Mouse (Mus musculus): ENCODE measurements around the gene Sh3rf1. TPM values are rescaled to one million over a fixed set of nuclear protein-coding genes. Genes with fewer than 3 reads are reported as not detected.
A peak's percentile ranks its signal among the peaks of the same experiment; 100 is the strongest.

The Sh3rf1 gene
- polyA plus RNA-seq, 1 experiment from 2014 or later: 11.4 TPM

DNA sequence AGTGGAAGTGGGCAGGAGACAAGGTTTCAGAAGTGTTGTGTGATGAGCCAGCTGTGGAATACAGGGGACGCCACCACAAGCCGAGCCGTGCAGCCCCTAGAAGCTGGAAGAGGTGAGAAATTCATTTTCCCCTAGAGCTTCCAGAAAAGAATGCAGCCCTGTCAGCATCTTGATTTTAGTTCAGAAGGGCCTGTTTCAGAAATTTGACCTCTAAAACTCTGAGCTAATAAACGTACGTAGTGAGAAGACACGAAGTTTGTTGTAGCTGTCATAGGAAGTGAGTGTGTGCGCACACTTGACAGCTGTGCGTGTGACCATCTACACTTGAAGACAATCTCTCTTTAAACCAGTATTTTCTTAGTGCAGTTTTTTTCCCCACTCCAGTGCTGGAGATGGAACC lies 44.0 kb downstream of the Sh3rf1 start:
- no peak for ATAC-seq (ENCODE audit: insufficient number of reproducible peaks, low FRiP score, low TSS enrichment, low read depth)
- H3K27ac ChIP-seq: peak overlapping the region; percentile 7
- WGBS: 40% methylated on average over 8 of the region's 8 CpGs

DNA sequence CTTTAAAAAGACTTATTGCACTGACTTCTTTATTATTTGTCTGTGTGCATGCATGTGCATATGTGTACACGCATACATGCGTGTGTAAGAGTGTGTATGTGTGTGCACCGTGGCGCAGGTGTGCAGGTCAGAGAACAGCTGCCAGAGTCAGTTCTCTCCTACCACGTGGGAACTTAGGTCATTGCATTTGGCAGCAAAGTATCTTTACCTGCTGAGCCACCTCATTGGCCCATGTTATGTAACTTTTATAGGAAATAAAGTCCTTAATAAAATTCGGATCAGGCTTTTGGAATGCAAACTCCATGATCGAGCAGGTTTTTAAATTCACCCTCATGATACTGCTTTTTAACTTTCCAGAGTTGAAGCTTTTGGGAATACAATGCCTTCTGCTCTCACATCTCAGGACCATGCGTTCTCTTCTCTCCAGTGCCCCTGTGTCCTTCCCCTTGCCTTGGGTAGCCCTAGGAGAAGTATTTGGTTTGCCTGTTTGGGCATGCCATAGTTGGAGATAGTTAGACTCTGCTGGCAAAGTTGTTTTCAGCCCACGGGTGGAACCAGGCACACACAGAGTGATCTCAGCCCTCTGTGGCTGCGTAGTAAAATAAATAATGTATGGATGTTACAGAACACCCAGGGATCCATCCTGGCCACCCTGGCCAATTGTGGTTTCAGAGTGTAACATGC lies 44.7 kb downstream of the Sh3rf1 start:
- no peak overlapping the region; the same call in 1 of the 2 replicates for H3K27ac ChIP-seq
- no peaks in the 10 kb centered on the region for H3K36me3 ChIP-seq
- H3K4me1 ChIP-seq: peaks cover 30% of the 10 kb centered on the region
- no peak for ATAC-seq (ENCODE audit: insufficient number of reproducible peaks, low FRiP score, low TSS enrichment, low read depth)
- WGBS: 39% methylated on average over 10 of the region's 10 CpGs
- H3K27me3 ChIP-seq: no peaks in the 10 kb centered on the region
- H3K9ac ChIP-seq: no peak overlapping the region
- no peak overlapping the region for H3K4me3 ChIP-seq
- H3K4me2 ChIP-seq: no peak overlapping the region
- no peaks in the 10 kb centered on the region for H3K9me3 ChIP-seq

More for the DNA sequence above, 44.0 kb downstream of the Sh3rf1 start:
- H3K9me3 ChIP-seq: no peaks in the 10 kb centered on the region
- H3K36me3 ChIP-seq: no peaks in the 10 kb centered on the region
- H3K9ac ChIP-seq: no peak overlapping the region
- peaks cover 24% of the 10 kb centered on the region for H3K4me1 ChIP-seq
- H3K4me3 ChIP-seq: no peak overlapping the region
- H3K4me2 ChIP-seq: no peak overlapping the region
- H3K27me3 ChIP-seq: no peaks in the 10 kb centered on the region

DNA sequence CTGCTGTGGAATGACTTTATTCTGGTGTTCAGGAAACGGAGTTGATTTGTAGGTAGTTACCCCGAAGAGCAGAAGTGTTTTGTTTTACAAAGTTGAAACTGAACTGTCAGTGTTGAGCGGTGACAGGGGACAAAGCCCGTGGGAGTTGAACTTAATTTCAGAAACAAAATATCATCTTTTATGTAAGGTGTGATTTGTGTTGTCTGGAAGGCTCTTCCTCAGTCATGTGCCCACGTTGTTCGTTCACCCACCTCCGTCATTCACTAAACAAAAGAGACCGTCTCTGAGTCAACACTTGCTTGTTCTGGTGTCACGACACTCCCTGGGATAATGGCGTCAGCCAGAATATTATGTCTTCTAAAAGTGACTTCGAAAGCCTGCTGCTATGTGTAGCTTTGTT lies 46.3 kb downstream of the Sh3rf1 start:
- no peak overlapping the region for H3K4me3 ChIP-seq
- no peak overlapping the region for H3K27ac ChIP-seq
- no peak overlapping the region for H3K9ac ChIP-seq
- peaks cover 44% of the 10 kb centered on the region for H3K4me1 ChIP-seq
- ATAC-seq (ENCODE audit: insufficient number of reproducible peaks, low FRiP score, low TSS enrichment, low read depth): no peak
- no peaks in the 10 kb centered on the region for H3K27me3 ChIP-seq
- no peaks in the 10 kb centered on the region for H3K9me3 ChIP-seq
- no peak overlapping the region for H3K4me2 ChIP-seq
- H3K36me3 ChIP-seq: no peaks in the 10 kb centered on the region
- WGBS: 84% methylated on average over 11 of the region's 11 CpGs

DNA sequence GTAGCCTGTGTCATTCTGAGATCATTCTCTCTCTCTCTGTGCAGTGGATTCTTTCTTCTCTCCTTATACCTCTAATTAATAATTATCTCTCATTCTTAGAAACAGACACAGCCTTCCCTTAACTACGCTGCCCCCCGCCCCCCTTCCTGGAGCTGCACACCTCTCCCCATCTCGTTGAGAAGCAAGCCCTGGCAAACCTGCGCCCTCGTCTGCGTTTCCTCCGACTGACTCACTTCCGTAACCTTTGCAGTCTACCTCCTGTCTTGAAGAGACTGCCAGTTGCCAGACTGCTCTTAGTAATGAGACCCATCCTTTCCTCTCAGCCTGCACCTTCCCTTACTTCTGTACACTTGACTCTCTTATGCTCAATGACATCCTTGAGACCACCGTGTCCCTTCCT lies 46.9 kb downstream of the Sh3rf1 start:
- no peak overlapping the region for H3K4me2 ChIP-seq
- H3K9ac ChIP-seq: no peak overlapping the region
- H3K4me3 ChIP-seq: no peak overlapping the region
- ATAC-seq (ENCODE audit: insufficient number of reproducible peaks, low FRiP score, low TSS enrichment, low read depth): no peak
- H3K36me3 ChIP-seq: no peaks in the 10 kb centered on the region
- peaks cover 47% of the 10 kb centered on the region for H3K4me1 ChIP-seq
- 72% methylated on average over 9 of the region's 9 CpGs for WGBS
- H3K27me3 ChIP-seq: no peaks in the 10 kb centered on the region
- no peak overlapping the region for H3K27ac ChIP-seq
- H3K9me3 ChIP-seq: no peaks in the 10 kb centered on the region

DNA sequence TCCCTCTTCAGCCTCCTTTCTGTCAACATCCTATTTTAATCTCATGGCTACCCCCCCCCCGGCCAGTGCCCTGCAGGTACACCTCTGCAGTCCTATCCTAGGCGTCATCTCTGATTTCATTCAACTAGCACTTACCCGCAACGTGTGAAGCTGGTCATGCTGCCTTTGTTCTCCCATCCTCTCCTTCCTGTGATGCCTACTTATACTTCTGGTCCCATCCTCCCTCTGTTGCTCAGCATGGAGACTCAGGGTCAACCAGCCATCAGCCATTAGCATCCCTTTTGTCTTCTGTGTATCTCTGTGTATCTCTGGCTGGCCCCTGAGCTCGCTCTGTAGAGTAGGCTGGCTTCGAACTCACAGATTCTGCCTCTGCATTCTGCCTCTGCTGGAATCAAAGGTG lies 47.3 kb downstream of the Sh3rf1 start:
- no peak for ATAC-seq (ENCODE audit: insufficient number of reproducible peaks, low FRiP score, low TSS enrichment, low read depth)
- H3K36me3 ChIP-seq: no peaks in the 10 kb centered on the region
- no peaks in the 10 kb centered on the region for H3K27me3 ChIP-seq
- H3K4me3 ChIP-seq: no peak overlapping the region
- no peak overlapping the region for H3K4me2 ChIP-seq
- 67% methylated on average over 3 of the region's 6 CpGs for WGBS
- H3K9ac ChIP-seq: no peak overlapping the region
- H3K9me3 ChIP-seq: no peaks in the 10 kb centered on the region
- H3K27ac ChIP-seq: no peak overlapping the region
- peaks cover 49% of the 10 kb centered on the region for H3K4me1 ChIP-seq

DNA sequence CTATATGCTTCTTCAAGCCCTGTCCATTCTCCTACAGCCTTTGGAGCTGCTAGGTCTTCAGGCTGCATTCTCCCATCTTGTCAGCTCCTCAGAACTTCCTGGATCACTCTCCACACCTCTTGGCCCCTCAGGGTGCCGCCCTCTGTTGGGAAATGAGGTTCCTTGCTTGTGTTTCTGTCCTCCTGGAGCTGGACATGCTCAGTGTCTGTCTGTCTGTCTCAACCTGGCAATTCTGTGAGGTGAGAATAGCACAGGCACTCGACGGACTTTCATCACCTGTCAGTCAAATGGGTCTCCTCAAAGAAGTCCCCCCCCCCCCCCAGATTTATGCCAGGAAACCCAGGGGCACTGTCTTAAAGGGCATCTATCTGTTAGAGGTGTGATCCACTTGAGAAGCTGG lies 49.2 kb downstream of the Sh3rf1 start:
- no peak overlapping the region for H3K4me2 ChIP-seq
- H3K4me1 ChIP-seq: peaks cover 53% of the 10 kb centered on the region
- no peaks in the 10 kb centered on the region for H3K27me3 ChIP-seq
- no peaks in the 10 kb centered on the region for H3K36me3 ChIP-seq
- no peak for ATAC-seq (ENCODE audit: insufficient number of reproducible peaks, low FRiP score, low TSS enrichment, low read depth)
- no peaks in the 10 kb centered on the region for H3K9me3 ChIP-seq
- no peak overlapping the region for H3K9ac ChIP-seq
- WGBS: 55% methylated on average over 3 of the region's 3 CpGs
- no peak overlapping the region for H3K27ac ChIP-seq
- no peak overlapping the region for H3K4me3 ChIP-seq

DNA sequence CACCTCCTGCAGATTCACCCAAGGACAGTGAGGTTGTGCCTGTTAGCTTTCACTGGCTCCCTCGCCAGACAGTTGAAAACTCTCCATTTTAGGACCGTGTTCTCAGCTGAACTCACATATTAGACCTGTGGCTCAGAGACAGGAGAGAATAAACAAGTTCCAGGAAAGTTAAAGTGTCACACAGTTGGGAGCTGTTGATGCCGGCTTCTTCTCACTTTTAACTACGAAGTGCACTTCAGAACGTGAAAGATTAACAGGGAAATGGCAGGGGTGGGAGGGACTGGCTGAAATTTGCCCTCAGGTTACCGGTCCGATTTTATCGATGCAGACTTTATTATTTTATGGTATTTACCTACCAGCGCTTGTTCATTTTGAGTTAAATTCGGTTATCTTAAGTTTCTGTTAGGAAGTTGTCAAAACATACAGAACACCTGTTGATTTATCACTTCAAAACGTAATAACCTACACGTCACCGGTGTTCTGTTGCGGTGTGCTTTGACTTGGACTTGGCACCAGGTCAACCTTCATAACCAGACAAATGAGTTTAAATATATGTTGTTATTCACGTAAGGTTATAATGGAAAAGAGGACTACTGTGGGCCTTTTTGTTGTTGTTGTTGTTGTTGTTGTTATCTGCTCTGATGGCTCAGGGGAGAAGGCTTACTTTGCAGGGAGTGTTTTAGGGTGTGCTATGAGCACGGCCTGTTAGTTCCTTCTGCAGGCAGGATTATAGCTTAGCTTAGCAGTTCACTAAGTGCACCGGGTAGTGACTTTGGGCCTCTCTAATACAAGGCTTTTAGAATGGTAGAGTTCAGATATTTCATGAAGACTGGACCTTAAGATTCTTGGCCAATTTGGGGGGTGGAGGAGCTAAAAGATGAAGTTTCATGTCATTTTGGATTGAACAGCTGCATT lies 49.9 kb downstream of the Sh3rf1 start:
- no peak overlapping the region for H3K4me3 ChIP-seq
- no peak for ATAC-seq (ENCODE audit: insufficient number of reproducible peaks, low FRiP score, low TSS enrichment, low read depth)
- no peaks in the 10 kb centered on the region for H3K36me3 ChIP-seq
- H3K4me1 ChIP-seq: peaks cover 46% of the 10 kb centered on the region
- 47% methylated on average over 17 of the region's 17 CpGs for WGBS
- H3K27me3 ChIP-seq: no peaks in the 10 kb centered on the region
- H3K9ac ChIP-seq: no peak overlapping the region
- no peak overlapping the region for H3K4me2 ChIP-seq
- peak overlapping the region; percentile 73; the same call in 1 of the 2 replicates for H3K27ac ChIP-seq
- no peaks in the 10 kb centered on the region for H3K9me3 ChIP-seq

DNA sequence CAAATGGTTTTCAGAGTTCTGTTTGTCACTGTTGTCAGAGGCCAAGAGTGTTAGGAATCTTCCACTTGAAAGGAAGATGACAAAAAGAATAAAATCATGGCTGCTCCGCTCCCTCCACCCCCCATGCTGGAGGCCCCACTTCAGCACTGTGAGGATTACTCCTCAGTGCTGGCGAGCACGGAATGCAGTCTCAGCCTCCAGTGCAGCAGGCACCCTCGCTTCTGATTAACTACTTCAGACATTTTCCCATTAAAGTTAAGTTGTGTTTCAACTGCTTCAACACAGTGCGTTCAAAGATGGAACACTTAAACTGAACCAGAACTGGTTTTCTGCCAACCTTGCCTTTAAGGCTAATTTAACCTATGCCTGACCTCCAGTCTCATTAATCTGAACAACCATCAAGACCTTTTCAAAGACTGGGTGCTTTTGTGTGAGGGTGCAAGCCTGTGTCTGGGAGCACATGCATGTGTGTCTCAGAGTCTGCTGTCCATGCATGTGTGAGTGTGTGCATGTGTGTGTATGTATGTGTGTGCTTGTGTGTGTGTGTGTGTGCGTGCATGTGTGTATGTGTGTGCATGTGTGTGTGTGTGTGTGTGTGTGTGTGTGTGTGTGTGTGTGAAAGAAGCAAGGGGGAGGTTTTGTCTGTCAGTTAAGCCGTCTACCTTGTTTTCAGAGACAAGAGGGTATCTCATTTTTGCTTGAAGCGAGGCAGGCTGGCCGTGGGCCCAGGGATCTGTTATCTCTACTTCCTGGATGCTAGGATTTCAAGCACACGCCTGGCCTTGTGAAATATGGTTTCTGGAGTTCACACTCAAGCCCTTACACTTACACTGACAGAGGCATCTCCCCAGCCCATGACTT lies 51.2 kb downstream of the Sh3rf1 start:
- Histone ChIP-seq H3K27ac (peak overlapping the region; percentile 73), H3K9me3 (no peaks in the 10 kb centered on the region), H3K4me2 (no peak overlapping the region), H3K36me3 (no peaks in the 10 kb centered on the region), H3K4me1 (peaks cover 41% of the 10 kb centered on the region), H3K27me3 (no peaks in the 10 kb centered on the region), H3K4me3 (no peak overlapping the region), H3K9ac (no peak overlapping the region)
- ATAC-seq (ENCODE audit: insufficient number of reproducible peaks, low FRiP score, low TSS enrichment, low read depth): 0 out of 2 replicates have a peak, but pooled peaks have one; percentile 30
- WGBS: 23% methylated on average over 10 of the region's 10 CpGs

DNA sequence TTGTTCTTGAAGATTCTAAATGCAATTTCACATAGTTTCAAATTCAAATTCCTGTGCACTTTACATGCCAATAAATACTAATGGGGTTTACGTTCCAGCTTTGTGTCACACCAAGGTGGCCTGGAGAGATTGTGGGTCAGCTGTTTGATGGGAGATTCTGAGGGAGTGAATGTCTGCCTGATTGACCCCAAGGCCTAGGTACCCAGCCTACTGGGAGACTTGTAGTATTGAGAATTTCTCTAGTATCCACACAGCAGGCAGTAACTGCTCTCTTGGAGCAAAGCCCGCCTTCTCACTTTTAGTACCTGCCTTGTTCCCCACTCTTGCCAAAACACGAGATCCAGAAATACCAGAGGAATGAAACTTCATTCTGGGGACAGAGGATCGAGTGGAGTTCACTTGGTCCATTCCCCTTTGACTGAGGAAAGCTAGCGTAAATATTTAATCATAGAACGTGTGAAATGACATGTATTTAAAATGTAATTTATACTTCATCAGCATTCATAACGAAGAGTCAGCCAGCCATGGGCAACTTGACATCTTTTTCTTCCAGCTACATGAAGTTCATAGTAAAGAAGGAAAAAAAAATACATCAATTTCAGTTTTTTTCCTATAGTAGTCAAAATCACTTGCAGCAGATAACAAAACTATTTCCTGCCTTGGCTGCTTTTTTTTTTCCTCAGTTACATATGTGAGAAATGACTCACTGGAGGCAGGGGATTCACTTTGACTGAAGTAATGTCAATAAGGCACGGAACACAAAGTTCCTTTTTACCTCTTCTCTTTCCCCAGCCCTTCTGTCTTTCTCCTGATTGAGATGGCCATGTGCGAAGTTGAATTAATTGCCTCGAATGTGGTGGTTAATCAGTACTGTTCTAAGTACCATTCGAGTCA lies 52.0 kb downstream of the Sh3rf1 start:
- Histone ChIP-seq H3K36me3 (no peaks in the 10 kb centered on the region), H3K9me3 (no peaks in the 10 kb centered on the region), H3K27ac (peak overlapping the region; percentile 73), H3K27me3 (no peaks in the 10 kb centered on the region), H3K4me1 (peaks cover 39% of the 10 kb centered on the region), H3K4me3 (no peak overlapping the region), H3K4me2 (no peak overlapping the region), H3K9ac (no peak overlapping the region)
- no peak for ATAC-seq (ENCODE audit: insufficient number of reproducible peaks, low FRiP score, low TSS enrichment, low read depth)
- 49% methylated on average over 11 of the region's 11 CpGs for WGBS

DNA sequence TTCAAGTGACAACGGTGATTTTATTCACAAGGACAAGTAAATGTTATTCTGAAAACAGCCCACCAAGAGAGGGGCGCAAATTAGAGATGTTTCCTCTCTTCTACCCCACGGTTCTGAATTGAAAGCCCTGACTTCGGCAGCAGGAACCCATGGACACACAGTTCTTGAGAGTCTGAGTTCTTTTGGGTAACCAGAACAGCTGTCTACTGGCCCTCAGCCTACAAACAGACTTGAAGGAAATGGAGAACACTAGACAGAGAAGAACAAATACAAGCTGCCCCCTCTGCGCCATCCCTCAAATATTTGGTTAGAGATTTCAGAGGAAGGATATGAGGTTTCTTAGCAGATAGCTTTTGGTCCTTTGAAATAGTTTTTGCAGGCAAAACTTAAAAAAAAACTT lies 52.7 kb downstream of the Sh3rf1 start:
- no peaks in the 10 kb centered on the region for H3K36me3 ChIP-seq

DNA sequence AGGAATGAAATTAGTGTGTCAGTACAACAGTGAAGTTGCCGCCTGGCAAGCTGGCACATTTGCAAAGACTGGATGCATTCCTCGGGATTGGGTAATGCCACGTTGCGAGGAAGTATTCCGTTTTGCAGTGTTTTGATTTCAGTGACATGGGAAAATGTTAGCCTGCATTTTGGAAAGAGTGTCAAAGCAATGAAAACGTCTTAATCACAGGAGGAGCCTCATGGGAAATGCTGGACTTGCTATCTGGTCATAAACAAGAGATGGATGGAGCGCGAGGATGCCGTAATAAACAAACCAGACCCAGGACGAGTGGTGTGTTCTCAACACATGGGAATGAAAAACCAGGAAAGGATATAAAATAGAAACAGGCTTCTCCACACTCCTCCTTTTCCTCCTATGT lies 55.4 kb downstream of the Sh3rf1 start:
- peaks cover 40% of the 10 kb centered on the region for H3K4me1 ChIP-seq
- no peak overlapping the region for H3K4me2 ChIP-seq
- no peak for ATAC-seq (ENCODE audit: insufficient number of reproducible peaks, low FRiP score, low TSS enrichment, low read depth)
- H3K9ac ChIP-seq: no peak overlapping the region
- no peak overlapping the region for H3K4me3 ChIP-seq
- no peaks in the 10 kb centered on the region for H3K36me3 ChIP-seq
- WGBS: 69% methylated on average over 10 of the region's 10 CpGs
- no peaks in the 10 kb centered on the region for H3K9me3 ChIP-seq
- H3K27me3 ChIP-seq: no peaks in the 10 kb centered on the region
- H3K27ac ChIP-seq: no peak overlapping the region

More for the DNA sequence above, 52.7 kb downstream of the Sh3rf1 start:
- Histone ChIP-seq H3K9me3 (no peaks in the 10 kb centered on the region), H3K4me2 (no peak overlapping the region), H3K4me1 (peaks cover 39% of the 10 kb centered on the region), H3K4me3 (no peak overlapping the region), H3K9ac (no peak overlapping the region), H3K27me3 (no peaks in the 10 kb centered on the region), H3K27ac (peak overlapping the region; percentile 33; the same call in 1 of the 2 replicates)
- ATAC-seq (ENCODE audit: insufficient number of reproducible peaks, low FRiP score, low TSS enrichment, low read depth): no peak
- 77% methylated on average over 5 of the region's 5 CpGs for WGBS
